Mouse (Mus musculus) hindbrain, embryonic 16.5 days (tissue): ENCODE results near the gene Lamtor4. TPM values are rescaled to one million over a fixed set of nuclear protein-coding genes. Genes with fewer than 3 reads are reported as not detected.

Experiments
- ATAC-seq: fragments of 200-750 bp; cut with Nextera tagmentation; 2 replicates; pipeline ENCODE4 v1.8.0; 2017; ENCODE audit warnings: moderate TSS enrichment, moderate library complexity
- H3K27ac ChIP-seq: fragments of 300-500 bp; sonication (generic); 2 replicates; pipeline ENCODE4 v1.5.1; 2014; ENCODE audit warnings: low read depth, mild to moderate bottlenecking, control low read depth, low read length, moderate library complexity
- H3K27me3 ChIP-seq: fragments of 300-500 bp; sonication (generic); replicated peaks from 2 replicates; pipeline ENCODE4 v1.6.1; 2014; ENCODE audit warnings: low read length; ENCODE audit not compliant: control insufficient read depth, insufficient read depth
- H3K36me3 ChIP-seq: fragments of 300-500 bp; sonication (generic); 2 replicates; pipeline ENCODE4 v1.6.1; 2014; ENCODE audit warnings: mild to moderate bottlenecking, low read length, moderate library complexity, mixed read lengths; ENCODE audit not compliant: control insufficient read depth, insufficient read depth
- H3K4me1 ChIP-seq: fragments of 300-500 bp; sonication (generic); 2 replicates; pipeline ENCODE4 v1.6.1; 2014; ENCODE audit warnings: low read depth, low read length; ENCODE audit not compliant: control insufficient read depth, insufficient read depth
- H3K4me2 ChIP-seq: fragments of 300-500 bp; sonication (generic); 2 replicates; pipeline ENCODE4 v1.6.1; 2014; ENCODE audit warnings: mild to moderate bottlenecking, low read length, control low read depth, moderate library complexity
- H3K4me3 ChIP-seq: fragments of 300-500 bp; sonication (generic); 2 replicates; pipeline ENCODE4 v1.5.1; 2014; ENCODE audit warnings: mild to moderate bottlenecking, low read length, control low read depth, moderate library complexity
- H3K9ac ChIP-seq: fragments of 300-500 bp; sonication (generic); 2 replicates; pipeline ENCODE4 v1.6.1; 2014; ENCODE audit warnings: low read depth, mild to moderate bottlenecking, control low read depth, low read length, moderate library complexity
- H3K9me3 ChIP-seq: fragments of 300-500 bp; sonication (generic); 2 replicates; pipeline ENCODE4 v1.6.1; 2014; ENCODE audit warnings: mild to moderate bottlenecking, low read length, moderate library complexity; ENCODE audit not compliant: control insufficient read depth
- WGBS: fragments of 180-500 bp; shearing (Covaris S2); extraction: QIAGEN DNeasy Blood & Tissue Kit; methylation state at CpG from one replicate; pipeline ENCODE4 v1.1.7; 2014; 5-methylcytosine and 5-hydroxymethylcytosine counted together
- polyA plus RNA-seq: library from polyadenylated mRNA; unstranded; fragments of >200 nt; fragmentation: Nextera tagmentation; extraction: Ambion mirVana; gene quantifications from 2 replicates; pipeline ENCODE4 v1.2.1, GENCODE M21; 2015

Gene Lamtor4
- polyA plus RNA-seq, 1 experiment from 2014 or later, result 120 TPM

- peaks cover 22% of the 10 kb centered on the region for H3K36me3 ChIP-seq
- peak overlapping the region; percentile 96 for H3K9ac ChIP-seq
- ATAC-seq, result peak; percentile 6; the same call in 1 of the 2 replicates
- H3K27me3 ChIP-seq, result no peaks in the 10 kb centered on the region
- H3K4me1 ChIP-seq, result peaks cover 18% of the 10 kb centered on the region
- H3K4me2 ChIP-seq, result peak overlapping the region; percentile 96
- peak overlapping the region; percentile 92 for H3K4me3 ChIP-seq
- WGBS, result 15% methylated on average over 6 of the region's 6 CpGs
- peak overlapping the region; percentile 69 for H3K27ac ChIP-seq
- no peaks in the 10 kb centered on the region for H3K9me3 ChIP-seq
These were observed 8.9 kb downstream of the Lamtor4 start for GRCm38 (mm10) chr5:138264207-138264578.

- H3K27ac ChIP-seq, result no peak overlapping the region
- no peak overlapping the region for H3K4me2 ChIP-seq
- WGBS, result 94% methylated on average over 4 of the region's 4 CpGs
- no peaks in the 10 kb centered on the region for H3K9me3 ChIP-seq
- ATAC-seq, result no peak
- H3K9ac ChIP-seq, result no peak overlapping the region
- peaks cover 18% of the 10 kb centered on the region for H3K4me1 ChIP-seq
- H3K36me3 ChIP-seq, result peaks cover 13% of the 10 kb centered on the region
- H3K27me3 ChIP-seq, result no peaks in the 10 kb centered on the region
- no peak overlapping the region for H3K4me3 ChIP-seq
These were observed 10.4 kb downstream of the Lamtor4 start for GRCm38 (mm10) chr5:138265712-138266111.

GRCm38 (mm10) chr5:138267114-138267513 lies 11.8 kb downstream of the Lamtor4 start:
- no peak for ATAC-seq
- 90% methylated on average over 3 of the region's 3 CpGs for WGBS
- Histone ChIP-seq H3K27me3 (no peaks in the 10 kb centered on the region), H3K27ac (no peak overlapping the region), H3K4me3 (no peak overlapping the region), H3K9ac (no peak overlapping the region), H3K4me2 (no peak overlapping the region), H3K9me3 (no peaks in the 10 kb centered on the region), H3K4me1 (peaks cover 18% of the 10 kb centered on the region), H3K36me3 (peaks cover 10% of the 10 kb centered on the region)

- Histone ChIP-seq H3K27me3 (no peaks in the 10 kb centered on the region), H3K4me3 (no peak overlapping the region), H3K4me2 (no peak overlapping the region), H3K4me1 (peaks cover 16% of the 10 kb centered on the region), H3K9ac (no peak overlapping the region), H3K9me3 (no peaks in the 10 kb centered on the region), H3K27ac (no peak overlapping the region), H3K36me3 (peaks cover 10% of the 10 kb centered on the region)
- no peak for ATAC-seq
- WGBS, result 78% methylated on average over 4 of the region's 4 CpGs
These were observed 13.7 kb downstream of the Lamtor4 start for GRCm38 (mm10) chr5:138268980-138269379.

GRCm38 (mm10) chr5:138271232-138271631 lies 15.9 kb downstream of the Lamtor4 start:
- no peak overlapping the region for H3K9ac ChIP-seq
- no peaks in the 10 kb centered on the region for H3K27me3 ChIP-seq
- no peaks in the 10 kb centered on the region for H3K9me3 ChIP-seq
- H3K4me1 ChIP-seq, result peaks cover 24% of the 10 kb centered on the region
- no peak overlapping the region for H3K4me2 ChIP-seq
- H3K4me3 ChIP-seq, result no peak overlapping the region
- WGBS, result 56% methylated on average over 3 of the region's 3 CpGs
- ATAC-seq, result no peak
- peaks cover 4% of the 10 kb centered on the region for H3K36me3 ChIP-seq
- H3K27ac ChIP-seq, result no peak overlapping the region

- ATAC-seq, result no peak
- Histone ChIP-seq H3K9me3 (no peaks in the 10 kb centered on the region), H3K4me3 (peak within 1 kb of the TSS; percentile 6; the same call in 1 of the 2 replicates), H3K4me1 (peaks cover 24% of the 10 kb centered on the region), H3K4me2 (peak within 1 kb of the TSS; percentile 39), H3K36me3 (peaks cover 3% of the 10 kb centered on the region; the same call in 1 of the 2 replicates), H3K27ac (no peak within 1 kb of the TSS), H3K27me3 (no peaks in the 10 kb centered on the region), H3K9ac (peak within 1 kb of the TSS; percentile 32; the same call in 1 of the 2 replicates)
- WGBS, result 2% methylated on average over 12 of the region's 12 CpGs
These were observed 17.2 kb downstream of the Lamtor4 start, which contains the start of gene Gal3st4 for GRCm38 (mm10) chr5:138272409-138272923. Gene Gal3st4, minus strand, starts transcription at chr5:138272840.

- WGBS, result 52% methylated on average over 8 of the region's 8 CpGs
- H3K4me1 ChIP-seq, result peaks cover 37% of the 10 kb centered on the region
- no peaks in the 10 kb centered on the region for H3K27me3 ChIP-seq
- no peak overlapping the region for H3K9ac ChIP-seq
- ATAC-seq, result no peak
- H3K4me2 ChIP-seq, result no peak overlapping the region
- no peaks in the 10 kb centered on the region for H3K9me3 ChIP-seq
- H3K4me3 ChIP-seq, result no peak overlapping the region
- H3K27ac ChIP-seq, result no peak overlapping the region
- peaks cover 3% of the 10 kb centered on the region; the same call in 1 of the 2 replicates for H3K36me3 ChIP-seq
These were observed 18.9 kb downstream of the Lamtor4 start for GRCm38 (mm10) chr5:138274186-138274585.

GRCm38 (mm10) chr5:138275216-138276050 lies 20.2 kb downstream of the Lamtor4 start:
- Histone ChIP-seq H3K36me3 (peaks cover 3% of the 10 kb centered on the region; the same call in 1 of the 2 replicates), H3K27me3 (no peaks in the 10 kb centered on the region), H3K4me2 (peak overlapping the region; percentile 62), H3K4me3 (peak overlapping the region; percentile 27), H3K4me1 (peaks cover 39% of the 10 kb centered on the region), H3K27ac (no peak overlapping the region), H3K9ac (peak overlapping the region; percentile 62), H3K9me3 (peaks cover 1% of the 10 kb centered on the region; the same call in 1 of the 2 replicates)
- WGBS, result 9% methylated on average over 41 of the region's 41 CpGs
- no peak for ATAC-seq

- WGBS, result 83% methylated on average over 7 of the region's 7 CpGs
- no peak overlapping the region for H3K9ac ChIP-seq
These were observed 22.7 kb downstream of the Lamtor4 start for GRCm38 (mm10) chr5:138277994-138278393.

More at GRCm38 (mm10) chr5:138277994-138278393, 22.7 kb downstream of the Lamtor4 start:
- Histone ChIP-seq H3K27ac (no peak overlapping the region), H3K4me1 (peaks cover 35% of the 10 kb centered on the region), H3K36me3 (peaks cover 3% of the 10 kb centered on the region; the same call in 1 of the 2 replicates), H3K4me2 (peak overlapping the region; percentile 72), H3K9me3 (peaks cover 2% of the 10 kb centered on the region; the same call in 1 of the 2 replicates), H3K4me3 (peak overlapping the region; percentile 52), H3K27me3 (no peaks in the 10 kb centered on the region)
- ATAC-seq, result no peak
